Mouse (Mus musculus) embryo, embryonic 11.5 days (tissue): ENCODE data around the gene Tmem259.

Experiments used
- DNase-seq: peaks from one replicate; pipeline ENCODE4 v3.0.0-alpha.2; 2012; ENCODE audit warnings: low read depth, low spot score

Gene Tmem259

DNA sequence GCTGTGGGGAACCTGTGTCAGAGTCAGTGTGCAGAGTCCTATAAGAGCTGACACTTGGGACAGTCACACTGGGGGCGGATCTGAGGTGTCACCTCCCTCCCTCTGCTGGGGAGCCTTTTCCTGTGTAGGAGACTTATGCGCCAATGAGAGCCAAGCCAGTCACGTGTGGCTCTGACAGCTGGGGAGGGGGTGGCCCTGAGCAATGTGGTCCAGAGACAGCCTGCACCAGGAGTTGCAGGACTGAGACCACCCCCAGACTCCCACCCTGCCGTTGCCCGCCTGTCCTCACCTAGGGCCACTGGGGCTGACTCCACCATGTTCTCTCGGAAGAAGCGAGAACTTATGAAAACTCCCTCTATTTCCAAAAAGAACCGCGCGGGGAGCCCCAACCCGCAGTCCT, 32.4 kb upstream of the Tmem259 start, which contains the start of gene Arhgap45:
Gene Arhgap45 (plus strand): TSS at position 143 of the 400 bp plus-strand sequence.
- DNase-seq, result no peak

DNA sequence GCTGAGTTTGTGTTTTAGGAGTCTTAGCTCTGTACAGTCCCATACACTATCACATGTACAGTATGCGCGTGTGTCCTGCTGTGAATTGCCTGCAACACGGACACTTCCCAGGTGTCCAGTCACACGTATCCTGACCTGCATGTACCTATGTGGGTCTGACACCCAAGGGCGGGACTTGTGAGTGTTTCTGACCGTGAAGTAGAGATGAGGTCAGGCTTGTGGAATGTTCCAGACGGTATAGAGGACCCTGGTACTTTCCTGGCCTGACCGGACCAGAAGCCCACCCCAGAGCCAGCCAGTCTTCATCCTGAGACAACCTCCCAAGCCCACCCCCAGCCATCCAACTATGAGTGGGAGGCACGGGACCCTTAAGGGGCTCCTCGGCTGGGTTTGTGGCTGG, 31.5 kb upstream of the Tmem259 start:
- DNase-seq, result no peak

DNA sequence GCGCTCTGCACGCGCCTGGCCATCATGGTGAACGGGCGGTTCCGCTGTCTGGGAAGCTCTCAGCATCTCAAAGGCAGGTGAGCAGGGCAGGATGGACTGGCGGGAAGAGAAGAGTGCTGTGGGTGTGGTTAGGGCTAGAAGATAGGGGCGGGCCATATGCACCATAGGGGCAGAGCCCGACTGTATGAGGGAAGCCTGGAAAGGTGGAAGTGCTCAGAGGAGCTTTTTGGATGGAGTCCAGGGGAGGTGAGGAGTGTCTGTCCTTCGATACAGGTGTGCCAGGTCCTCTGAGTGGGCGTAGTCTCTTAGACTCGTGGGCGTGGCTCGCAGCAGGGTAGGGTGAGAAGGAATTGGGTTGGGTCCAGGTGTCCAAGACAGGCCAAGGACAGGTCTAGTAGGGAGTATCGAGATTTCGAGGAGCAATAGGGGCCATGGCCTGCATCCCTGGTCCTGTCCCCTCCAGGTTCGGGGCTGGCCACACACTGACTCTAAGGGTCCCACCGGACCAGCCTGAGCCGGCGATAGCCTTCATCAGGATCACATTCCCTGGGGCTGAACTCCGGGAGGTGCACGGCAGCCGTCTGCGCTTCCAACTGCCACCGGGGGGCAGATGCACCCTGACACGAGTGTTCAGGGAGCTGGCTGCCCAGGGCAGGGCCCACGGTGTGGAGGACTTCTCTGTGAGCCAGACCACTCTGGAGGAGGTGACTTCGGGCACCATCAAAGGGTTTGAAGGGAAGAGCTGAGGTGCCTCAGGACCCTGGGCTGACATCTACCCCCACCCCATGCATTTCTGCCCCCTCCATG, 30.6 kb upstream of the Tmem259 start:
- DNase-seq, result no peak

DNA sequence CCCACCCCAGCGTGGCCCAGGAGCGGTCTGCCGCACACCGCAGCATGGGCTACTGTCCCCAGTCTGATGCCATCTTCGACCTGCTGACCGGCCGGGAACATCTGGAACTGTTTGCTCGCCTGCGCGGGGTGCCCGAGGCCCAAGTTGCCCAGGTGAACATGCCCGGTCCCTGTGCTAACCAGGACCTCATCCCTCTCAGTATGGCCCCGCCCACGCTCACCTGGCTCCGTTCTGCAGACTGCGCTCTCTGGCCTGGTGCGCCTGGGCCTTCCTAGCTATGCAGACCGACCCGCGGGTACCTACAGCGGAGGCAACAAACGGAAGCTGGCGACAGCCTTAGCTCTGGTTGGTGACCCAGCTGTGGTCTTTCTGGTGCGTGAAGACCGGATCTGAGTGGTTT, 29.5 kb upstream of the Tmem259 start:
- no peak for DNase-seq

DNA sequence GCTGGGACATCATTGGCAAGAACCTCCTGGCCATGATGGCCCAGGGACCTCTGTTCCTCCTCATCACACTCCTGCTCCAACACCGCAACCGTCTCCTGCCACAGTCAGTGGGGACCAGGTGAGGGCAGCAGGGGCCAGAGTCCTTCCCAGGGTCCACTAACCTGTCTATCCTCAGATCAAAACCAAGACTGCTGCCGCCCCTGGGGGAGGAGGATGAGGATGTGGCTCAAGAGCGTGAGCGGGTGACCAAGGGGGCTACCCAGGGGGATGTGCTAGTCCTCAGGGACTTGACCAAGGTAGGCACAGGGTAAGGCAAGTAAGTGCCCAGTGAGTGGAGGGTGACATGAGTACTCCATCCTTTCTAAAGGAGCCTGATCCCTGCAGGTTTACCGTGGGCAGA, 27.6 kb upstream of the Tmem259 start:
- DNase-seq, result no peak

DNA sequence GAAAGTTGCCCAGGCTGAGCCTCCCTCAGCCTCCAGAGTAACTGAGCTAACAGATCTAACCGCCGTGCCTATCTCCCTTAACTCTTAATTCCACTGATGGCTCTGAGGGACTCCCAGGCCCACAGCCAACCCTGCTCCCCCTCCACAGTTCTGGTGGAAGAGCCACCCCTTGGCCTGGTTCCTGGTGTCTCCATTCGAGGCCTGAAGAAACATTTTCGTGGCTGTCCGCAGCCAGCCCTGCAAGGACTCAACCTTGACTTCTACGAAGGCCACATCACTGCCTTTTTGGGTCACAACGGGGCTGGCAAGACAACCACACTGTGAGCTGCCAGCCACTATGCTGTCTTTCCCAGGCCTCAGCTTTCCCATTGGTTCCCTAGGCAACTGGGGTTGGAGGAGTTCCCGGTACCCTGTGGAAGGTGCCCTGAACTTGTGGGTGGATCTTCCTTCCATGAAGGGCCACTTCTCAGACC, 20.1 kb upstream of the Tmem259 start:
- DNase-seq, result no peak

DNA sequence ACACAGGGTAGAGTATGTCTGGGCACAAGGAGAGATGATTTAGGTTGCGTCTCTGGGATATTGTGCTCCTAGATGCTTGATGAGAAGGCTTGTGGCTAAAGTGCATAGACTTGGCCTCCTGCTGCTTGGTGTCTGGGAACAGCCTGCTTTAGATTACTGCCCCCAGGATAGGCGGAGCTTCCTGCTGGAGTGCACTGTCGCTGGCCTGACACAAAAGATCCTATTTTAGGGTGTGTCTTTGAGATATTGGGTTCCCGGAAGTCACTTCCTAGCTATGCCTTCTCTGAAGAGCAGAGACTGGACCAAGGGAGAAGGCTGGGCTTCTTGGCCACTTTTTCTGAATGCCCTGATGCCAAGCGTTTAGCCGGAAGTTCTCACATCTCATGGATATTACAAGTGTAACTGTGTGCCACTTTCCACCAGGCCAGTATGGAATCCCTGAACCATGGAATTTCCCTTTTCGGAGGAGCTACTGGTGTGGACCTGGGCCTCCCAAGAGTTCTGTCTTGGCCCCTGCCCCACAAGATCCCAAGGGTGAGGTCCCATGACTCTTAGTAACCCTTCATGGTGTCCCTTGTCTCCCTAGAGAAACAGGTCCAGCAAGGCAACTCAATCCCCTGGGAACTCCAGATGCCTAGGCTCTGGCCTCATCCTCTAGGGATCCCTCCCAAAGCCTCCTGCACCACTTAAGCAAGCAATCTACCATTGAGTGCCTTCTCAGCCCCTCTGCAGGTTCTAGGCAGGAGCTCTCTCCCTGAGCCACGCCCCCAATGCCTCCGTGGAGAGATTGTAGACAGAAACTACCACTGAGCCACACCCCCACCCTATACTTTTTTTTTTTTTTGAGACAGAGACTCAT, 19.5 kb upstream of the Tmem259 start:
- DNase-seq, result no peak

DNA sequence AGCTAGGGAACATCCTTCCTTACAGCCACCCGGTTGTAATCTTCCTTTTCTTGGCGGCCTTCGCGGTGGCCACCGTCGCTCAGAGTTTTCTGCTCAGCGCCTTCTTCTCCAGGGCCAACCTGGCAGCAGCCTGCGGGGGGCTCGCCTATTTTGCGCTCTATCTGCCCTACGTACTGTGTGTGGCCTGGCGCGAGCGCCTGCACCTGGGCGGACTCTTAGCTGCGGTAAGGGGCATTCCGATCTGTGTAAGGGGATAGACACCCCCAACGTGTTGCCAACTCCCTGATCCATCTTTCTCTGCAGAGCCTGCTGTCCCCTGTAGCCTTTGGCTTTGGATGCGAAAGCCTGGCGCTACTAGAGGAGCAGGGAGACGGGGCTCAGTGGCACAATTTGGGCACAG, 18.7 kb upstream of the Tmem259 start:
- DNase-seq, result no peak

DNA sequence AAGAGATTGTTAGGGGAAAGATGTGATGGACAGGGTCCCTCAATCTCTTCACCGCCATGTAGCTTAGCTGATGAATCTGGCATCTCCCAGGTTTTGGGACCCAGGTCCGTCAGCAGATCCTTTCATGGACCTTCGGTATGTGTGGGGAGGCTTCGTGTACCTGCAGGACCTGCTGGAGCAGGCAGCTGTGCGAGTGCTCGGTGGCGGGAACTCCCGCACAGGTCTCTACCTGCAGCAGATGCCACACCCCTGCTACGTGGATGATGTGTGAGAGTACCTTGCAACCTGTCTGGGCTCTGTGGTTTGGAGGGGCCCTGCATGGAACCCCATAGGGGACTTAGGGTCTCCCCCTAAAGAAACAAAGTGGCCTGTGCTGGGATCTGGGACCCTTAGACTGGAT, 17.8 kb upstream of the Tmem259 start:
- no peak for DNase-seq

DNA sequence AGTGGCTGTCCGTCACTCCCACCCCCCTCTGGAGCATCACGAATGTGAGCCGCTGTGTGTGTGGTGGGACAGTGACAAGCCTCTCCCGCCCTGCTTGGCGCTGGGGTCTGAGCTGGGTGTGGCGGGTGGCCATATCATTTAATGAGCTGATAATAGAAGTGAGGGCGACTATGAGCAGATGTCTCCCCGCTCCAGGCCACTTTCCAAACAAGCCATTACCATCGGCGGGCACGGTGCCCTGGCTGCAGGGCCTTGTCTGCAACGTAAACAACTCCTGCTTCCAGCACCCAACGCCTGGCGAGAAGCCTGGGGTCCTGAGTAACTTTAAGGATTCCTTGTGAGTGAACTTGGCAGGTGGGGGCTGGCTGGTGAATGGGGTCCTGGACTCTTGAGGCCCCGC, 13.7 kb upstream of the Tmem259 start:
- DNase-seq, result no peak

DNA sequence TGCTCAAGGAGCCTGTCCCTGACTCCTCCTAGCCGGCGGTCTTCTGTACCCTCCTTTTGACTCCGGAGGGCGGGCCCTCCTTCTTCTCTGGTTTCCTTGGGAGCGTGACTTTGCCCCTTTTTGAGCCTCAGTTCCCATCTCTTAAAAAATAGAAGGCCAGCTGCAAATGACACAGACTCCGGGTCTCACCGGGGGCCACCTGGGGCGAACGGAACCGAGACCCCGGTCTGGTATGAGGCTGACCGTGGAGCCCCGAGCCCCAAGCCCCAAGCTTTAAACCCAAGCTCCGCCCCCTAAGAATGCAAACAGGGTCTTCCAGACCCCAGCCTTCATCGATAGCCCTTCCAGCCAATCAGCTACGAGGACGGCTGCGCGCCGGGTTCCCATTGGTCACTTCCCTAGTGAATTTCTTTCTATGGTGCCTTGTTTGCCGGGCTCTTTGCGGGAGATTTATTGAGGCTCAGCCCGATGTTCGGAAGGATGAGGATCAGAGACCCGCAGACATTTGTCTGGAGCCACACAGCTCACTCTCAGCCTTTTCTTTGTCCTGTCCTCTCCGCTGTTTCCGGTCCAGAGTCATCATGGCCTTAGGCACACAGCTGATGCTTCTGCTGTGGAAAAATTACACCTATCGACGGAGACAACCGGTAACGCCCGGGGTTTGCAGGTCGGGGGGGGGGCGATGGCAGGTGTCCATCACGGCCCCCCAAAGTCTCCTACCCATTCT, 13.1 kb upstream of the Tmem259 start:
- peak; percentile 82 for DNase-seq

DNA sequence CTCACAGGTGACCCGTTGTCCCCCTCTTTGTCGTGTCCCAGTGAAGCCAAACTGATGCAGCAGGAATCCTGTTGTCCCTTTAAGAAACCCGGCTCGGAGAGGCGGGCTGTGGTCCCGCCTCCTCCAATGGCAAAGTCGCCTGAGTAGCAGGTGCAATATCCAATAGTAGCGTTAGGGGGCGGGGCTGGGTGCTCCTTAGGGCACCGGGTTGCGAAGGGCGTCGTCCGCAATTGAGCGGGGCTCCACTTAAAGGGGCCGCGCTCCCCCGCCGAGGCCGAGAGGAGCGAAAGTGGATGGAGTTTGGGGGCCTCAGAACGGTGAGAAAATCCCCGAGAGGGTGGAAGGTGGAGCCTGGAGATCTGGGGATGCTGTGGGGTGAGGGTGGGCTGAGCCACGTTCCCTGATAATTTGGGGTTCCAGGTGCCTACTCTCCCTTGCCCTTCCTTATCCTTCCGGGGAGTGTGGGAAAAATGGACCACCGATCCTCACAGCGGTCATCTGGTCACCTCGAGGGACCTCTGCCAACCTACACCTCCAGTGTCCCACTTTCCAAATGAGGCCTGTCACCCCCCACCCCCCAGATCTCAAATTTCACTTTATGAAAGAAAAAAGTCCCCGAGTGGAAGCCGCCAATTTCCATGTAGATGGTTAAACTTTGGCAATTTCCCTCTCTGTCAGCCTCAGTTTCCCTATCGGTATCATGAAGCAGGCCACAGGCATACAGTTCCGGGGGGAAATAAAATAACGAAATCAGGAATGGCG, 12.3 kb upstream of the Tmem259 start, which contains the start of gene Abca7:
Gene Abca7 (plus strand): TSS at position 223 of the 762 bp plus-strand sequence.
- DNase-seq, result peak; percentile 94

DNA sequence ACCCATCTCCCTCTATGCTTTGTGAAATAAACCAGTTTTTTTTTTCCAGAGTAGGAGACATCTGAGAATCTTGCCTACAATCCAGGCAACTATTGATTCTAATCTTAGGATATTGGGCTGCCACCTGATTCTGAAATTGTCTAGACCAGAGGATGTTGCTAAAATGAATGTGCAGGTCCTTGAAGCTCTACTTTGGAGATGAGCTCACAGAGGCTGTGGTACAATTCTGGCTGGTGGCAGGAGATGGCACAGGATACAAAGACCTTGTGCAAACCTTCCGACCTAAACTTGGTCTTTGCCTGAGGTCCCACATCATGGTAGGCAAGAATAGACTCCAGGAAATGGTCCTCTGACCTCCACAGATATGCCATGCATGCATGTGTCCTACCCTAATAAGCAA, 11.5 kb upstream of the Tmem259 start:
- DNase-seq, result no peak

DNA sequence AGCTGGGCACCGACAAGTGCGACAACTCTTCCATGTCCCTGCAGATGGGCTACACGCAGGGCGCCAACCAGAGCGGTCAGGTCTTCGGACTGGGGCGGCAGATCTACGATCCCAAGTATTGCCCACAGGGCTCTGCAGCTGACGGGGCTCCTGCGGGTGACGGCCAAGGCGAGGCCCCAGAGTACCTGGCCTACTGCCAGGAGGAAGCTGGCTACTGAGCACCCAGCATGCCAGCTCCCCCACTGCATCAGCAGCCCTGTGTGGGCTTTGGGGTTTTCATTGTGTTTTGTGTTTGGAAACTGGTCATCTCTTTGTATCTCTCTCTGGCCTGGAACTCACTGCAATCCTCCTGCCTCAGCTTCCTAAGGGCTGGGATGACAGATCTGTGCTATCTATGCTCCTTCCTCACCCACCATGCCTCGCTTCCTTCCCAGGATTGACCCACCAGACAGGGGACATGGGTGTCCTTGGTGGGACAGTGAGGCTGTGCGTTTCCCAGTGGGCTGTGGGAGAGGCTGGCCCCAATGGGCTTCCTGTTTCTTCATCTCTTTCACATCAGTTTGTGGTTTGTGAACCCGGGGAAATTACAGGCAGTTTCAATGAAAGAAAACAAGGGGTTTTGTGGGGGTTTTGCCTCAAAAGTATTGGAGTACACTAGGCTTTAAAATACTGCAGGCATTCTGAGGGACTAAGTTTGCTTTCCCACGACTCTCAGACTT, 10.4 kb upstream of the Tmem259 start:
- DNase-seq, result no peak

DNA sequence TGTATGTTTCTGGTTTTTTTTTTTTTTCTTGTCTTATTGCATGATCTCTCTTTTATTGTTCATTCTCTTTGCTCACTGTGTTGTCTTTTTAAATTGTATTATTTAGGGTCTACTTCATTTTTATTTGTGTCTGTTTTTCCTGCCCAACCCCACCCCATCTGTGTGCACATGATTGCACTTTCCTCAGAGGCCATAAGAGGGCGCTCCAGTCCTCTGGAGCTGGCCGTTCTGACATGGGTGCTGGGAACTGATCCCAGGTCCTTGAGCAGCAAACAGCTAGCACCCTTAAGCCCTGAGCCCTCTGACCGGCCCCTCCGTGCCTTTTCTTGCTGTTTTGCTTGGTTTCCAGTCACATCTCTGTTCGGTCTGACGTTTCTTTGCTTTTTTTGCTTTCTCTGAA, 7.4 kb upstream of the Tmem259 start:
- DNase-seq, result no peak

DNA sequence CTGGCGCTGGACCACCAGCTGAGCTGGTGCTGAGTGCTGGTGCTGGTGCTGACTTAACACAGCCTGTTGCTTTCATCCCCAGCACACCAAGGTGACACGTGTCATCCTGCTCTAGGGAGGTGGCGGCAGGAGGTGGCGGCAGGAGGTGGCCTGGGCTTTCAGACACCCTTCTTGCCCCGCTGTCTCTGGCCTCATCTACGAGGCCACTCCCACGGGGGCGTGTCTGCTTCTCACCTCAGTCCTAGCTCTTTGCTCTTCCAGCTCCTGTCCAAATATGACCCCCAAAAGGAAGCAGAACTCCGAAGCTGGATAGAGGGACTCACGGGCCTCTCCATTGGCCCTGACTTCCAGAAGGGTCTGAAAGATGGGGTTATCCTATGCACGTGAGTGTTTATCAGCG, 7.0 kb upstream of the Tmem259 start:
- DNase-seq, result no peak

DNA sequence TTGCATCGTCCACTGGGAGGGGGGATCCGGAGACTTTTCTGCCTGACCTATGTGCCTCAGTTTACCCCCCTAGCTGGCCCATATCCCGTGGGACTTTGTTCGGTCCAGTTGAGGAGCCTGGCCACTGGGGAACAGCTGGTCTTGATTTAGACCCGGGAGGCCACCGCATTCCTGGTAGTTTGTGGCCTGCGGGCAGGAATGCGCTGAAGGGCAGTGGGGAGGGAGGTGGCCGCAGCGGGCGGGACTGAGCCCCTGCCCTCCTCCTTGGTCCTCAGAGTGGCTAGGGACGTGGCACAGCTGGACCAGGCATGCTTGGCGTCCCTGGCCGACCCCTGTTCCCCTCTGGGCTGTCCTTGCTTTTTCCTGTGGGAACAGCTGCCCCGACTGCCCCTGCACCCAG, 5.7 kb upstream of the Tmem259 start:
- no peak for DNase-seq

DNA sequence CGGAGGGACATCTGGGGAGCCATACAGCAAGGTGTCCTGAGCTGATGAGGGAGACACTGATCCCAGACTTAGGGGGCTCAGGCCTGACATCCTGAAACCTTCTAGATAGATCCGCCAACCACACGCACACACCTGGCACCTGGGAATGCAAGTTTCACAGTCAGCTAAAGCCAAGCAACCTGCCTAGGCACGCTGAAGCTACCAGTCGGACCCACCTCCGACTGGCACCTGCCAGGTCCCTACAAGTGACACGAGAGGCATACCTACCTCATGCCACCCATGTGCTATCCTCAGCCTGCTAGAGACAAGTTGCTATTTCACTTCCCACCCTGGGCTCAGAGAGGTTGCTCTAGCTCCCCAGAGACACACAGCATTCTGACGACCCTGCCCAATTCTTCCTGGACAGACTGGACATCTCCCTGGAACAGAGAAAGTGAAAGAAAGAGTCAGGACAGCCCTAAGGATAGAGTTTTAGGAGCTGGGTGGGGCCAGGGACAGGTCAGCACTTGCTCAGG, 5.2 kb upstream of the Tmem259 start:
- DNase-seq, result no peak

DNA sequence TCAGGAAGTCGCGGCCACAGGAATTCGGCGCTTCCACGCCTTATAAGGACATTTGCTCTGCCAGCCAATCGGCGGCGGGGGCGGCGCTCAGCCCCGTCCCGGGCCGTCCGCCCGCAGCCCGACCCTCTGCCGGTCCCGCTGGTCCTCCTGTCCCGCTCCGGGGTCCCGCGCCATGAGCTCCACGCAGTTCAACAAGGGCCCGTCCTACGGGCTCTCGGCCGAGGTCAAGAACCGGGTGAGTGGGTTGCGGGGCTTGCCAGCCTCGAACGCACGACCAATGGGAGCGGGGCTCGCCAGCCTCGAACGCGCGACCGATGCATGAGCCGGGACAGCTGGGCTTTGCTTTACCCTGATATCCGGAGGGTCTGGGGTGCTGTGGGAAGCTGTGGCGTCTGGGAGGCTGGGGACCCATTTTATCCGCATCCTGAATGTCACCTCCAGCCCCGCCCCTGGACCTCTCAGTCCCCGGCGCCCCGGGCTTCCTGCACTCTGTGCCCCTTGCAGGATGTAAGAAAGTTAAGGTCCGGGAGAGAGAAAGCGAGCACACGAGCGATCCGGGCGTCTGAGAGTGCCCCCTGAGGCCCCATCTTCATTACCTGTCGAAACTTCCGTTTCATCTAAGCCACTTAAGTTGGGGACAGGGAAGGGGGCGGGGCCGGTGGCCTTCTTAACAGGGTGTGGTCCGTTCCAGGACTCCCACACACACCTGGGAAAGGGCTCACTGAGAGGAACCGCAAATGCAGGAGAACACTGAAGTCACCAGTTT, 4.6 kb upstream of the Tmem259 start, which contains the start of gene Cnn2:
Gene Cnn2 (plus strand): TSS at position 79 of the 766 bp plus-strand sequence.
- DNase-seq, result no peak
